Mouse (Mus musculus): ENCODE data around the gene Nudt5. TPM values are rescaled to one million over a fixed set of nuclear protein-coding genes. Genes with fewer than 3 reads are reported as not detected.

Nudt5 gene
- polyA plus RNA-seq, 1 experiment from 2014 or later, result 82.2 TPM

DNA sequence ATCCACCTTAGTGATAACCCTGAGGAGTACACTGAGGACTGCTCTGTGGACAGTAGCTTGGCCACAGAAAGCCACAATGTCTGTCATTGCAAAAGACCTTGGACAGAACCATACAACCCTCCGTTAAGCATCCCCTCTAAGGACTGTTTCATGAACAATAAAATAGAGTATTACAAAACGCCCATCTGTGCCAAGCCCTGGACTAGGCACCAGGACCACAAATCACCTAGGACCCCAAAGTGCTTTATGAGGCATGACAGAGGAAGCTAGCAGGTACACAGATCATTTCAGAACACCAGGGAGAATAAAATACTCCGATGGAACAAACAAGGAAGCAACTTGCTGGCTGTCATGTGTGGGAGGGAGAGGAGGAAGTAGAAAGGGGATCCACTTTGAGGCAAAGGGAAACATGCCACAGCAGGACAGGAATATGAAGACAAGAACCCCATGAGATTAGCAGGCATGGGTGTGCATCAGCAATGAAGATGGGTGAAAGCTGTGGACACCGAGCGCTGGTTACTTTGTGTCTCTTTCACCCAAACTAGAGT lies 33.5 kb upstream of the Nudt5 start:
- Histone ChIP-seq H3K27me3 (ENCODE audit: control insufficient read depth, insufficient read depth, low read length) (no peaks in the 10 kb centered on the region), H3K4me2 (ENCODE audit: low read depth) (no peak overlapping the region), H3K9me3 (ENCODE audit: control insufficient read depth, low read length) (no peaks in the 10 kb centered on the region), H3K4me3 (ENCODE audit: low read depth, low read length) (no peak overlapping the region), H3K9ac (ENCODE audit: low read length) (no peak overlapping the region), H3K36me3 (ENCODE audit: control insufficient read depth, insufficient read depth, low read length) (peaks cover 9% of the 10 kb centered on the region), H3K4me1 (ENCODE audit: control insufficient read depth, insufficient read depth, low read length) (no peaks in the 10 kb centered on the region), H3K27ac (ENCODE audit: low read depth, low read length) (no peak overlapping the region)
- no peak for ATAC-seq (ENCODE audit: insufficient read depth, low FRiP score, low TSS enrichment)
- DNase-seq (ENCODE audit: low spot score), result no peak
- WGBS, result 91% methylated on average over 5 of the region's 5 CpGs

DNA sequence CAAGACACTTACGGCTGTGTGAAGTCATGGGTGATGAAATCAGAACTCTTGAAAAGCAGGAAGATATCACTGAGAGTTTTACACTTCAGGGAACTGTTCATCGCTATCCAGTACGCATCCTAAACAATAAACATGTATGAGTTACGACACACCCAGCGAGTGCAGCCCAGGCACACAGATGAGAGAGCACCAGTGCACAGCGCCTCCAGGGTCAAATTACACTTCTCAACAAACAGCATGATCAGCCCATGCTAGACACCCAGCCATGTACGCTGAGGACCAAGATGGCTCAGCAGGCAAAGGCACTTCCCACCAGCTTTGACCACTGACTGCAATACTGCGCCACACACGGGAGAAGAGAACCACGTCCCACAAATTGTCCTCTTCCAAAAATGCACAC lies 23.6 kb upstream of the Nudt5 start:
- WGBS, result 88% methylated on average over 10 of the region's 10 CpGs
- Histone ChIP-seq H3K4me2 (ENCODE audit: low read depth) (no peak overlapping the region), H3K27me3 (ENCODE audit: control insufficient read depth, insufficient read depth, low read length) (no peaks in the 10 kb centered on the region), H3K9ac (ENCODE audit: low read length) (no peak overlapping the region), H3K4me3 (ENCODE audit: low read depth, low read length) (no peak overlapping the region), H3K9me3 (ENCODE audit: control insufficient read depth, low read length) (no peaks in the 10 kb centered on the region), H3K27ac (ENCODE audit: low read depth, low read length) (no peak overlapping the region), H3K4me1 (ENCODE audit: control insufficient read depth, insufficient read depth, low read length) (no peaks in the 10 kb centered on the region), H3K36me3 (ENCODE audit: control insufficient read depth, insufficient read depth, low read length) (peaks cover 12% of the 10 kb centered on the region)
- no peak for DNase-seq (ENCODE audit: low spot score)
- ATAC-seq (ENCODE audit: insufficient read depth, low FRiP score, low TSS enrichment), result no peak

DNA sequence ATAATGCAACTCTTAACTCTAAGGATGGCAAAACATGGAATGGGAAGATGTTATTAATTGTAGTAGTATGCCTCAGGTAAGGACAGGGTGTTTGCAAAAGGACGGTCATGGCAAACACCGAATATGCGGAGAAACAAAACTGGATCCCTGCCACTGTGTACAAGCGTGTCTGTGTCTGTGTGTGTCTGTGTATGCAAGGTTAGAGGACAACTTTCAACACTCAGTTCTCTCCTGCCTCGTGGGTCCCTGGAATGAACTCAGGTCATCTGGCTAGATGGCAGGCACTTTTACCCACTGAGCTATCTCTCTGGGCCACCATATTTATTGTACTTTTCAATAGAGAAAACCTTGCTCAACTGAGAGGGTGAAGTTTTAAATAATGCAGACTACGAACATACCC lies 22.4 kb upstream of the Nudt5 start:
- H3K4me2 ChIP-seq (ENCODE audit: low read depth), result no peak overlapping the region
- H3K27me3 ChIP-seq (ENCODE audit: control insufficient read depth, insufficient read depth, low read length), result no peaks in the 10 kb centered on the region
- H3K36me3 ChIP-seq (ENCODE audit: control insufficient read depth, insufficient read depth, low read length), result peaks cover 12% of the 10 kb centered on the region
- DNase-seq (ENCODE audit: low spot score), result no peak
- H3K27ac ChIP-seq (ENCODE audit: low read depth, low read length), result no peak overlapping the region
- no peaks in the 10 kb centered on the region for H3K9me3 ChIP-seq (ENCODE audit: control insufficient read depth, low read length)
- no peak overlapping the region for H3K4me3 ChIP-seq (ENCODE audit: low read depth, low read length)
- no peak overlapping the region for H3K9ac ChIP-seq (ENCODE audit: low read length)
- WGBS, result 93% methylated on average over 6 of the region's 6 CpGs
- H3K4me1 ChIP-seq (ENCODE audit: control insufficient read depth, insufficient read depth, low read length), result no peaks in the 10 kb centered on the region
- no peak for ATAC-seq (ENCODE audit: insufficient read depth, low FRiP score, low TSS enrichment)

DNA sequence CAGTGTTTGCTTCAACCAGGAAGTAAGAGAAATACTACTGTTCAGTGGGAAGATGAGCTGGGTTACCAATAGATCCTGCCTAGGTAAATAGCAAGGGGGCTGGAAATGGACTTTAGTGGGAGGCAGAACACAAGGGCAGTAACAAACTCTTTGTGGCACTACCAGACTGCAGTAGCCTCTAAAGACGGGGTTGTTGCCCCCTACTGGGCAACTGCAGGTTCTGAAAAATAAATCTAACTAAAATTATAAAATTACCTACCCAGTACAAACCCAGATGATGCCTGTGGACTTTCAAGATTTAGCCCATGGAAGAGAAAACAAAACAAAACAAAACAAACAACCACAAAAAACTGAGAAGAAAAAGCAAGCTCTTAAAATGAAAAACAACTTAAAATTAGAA lies 20.6 kb upstream of the Nudt5 start:
- WGBS, result 15% methylated on average over 1 of the region's 1 CpGs
- no peak overlapping the region for H3K27ac ChIP-seq (ENCODE audit: low read depth, low read length)
- H3K4me2 ChIP-seq (ENCODE audit: low read depth), result no peak overlapping the region
- ATAC-seq (ENCODE audit: insufficient read depth, low FRiP score, low TSS enrichment), result no peak
- DNase-seq (ENCODE audit: low spot score), result no peak
- peaks cover 7% of the 10 kb centered on the region for H3K36me3 ChIP-seq (ENCODE audit: control insufficient read depth, insufficient read depth, low read length)
- no peaks in the 10 kb centered on the region for H3K9me3 ChIP-seq (ENCODE audit: control insufficient read depth, low read length)
- no peak overlapping the region for H3K9ac ChIP-seq (ENCODE audit: low read length)
- H3K4me3 ChIP-seq (ENCODE audit: low read depth, low read length), result no peak overlapping the region
- H3K27me3 ChIP-seq (ENCODE audit: control insufficient read depth, insufficient read depth, low read length), result no peaks in the 10 kb centered on the region
- no peaks in the 10 kb centered on the region for H3K4me1 ChIP-seq (ENCODE audit: control insufficient read depth, insufficient read depth, low read length)

DNA sequence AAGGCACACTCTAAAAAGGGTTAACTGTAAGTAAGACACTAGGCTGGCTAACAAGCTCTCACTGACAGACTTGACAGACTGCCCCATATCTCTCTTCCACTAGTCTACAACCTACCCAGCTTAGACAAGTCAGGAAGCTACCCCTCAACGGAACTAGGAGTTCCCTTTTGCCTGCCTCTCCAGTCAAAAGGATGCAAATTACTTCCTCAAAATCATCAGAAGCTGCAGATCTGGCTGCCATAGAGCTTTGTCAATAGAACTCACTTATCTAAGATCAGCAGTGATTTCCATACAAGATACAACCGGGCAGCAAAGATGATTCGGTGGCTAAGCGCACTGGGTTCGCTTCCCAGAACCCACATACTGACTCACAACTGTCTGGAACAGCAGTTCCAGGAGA lies 20.1 kb upstream of the Nudt5 start:
- H3K27ac ChIP-seq (ENCODE audit: low read depth, low read length), result no peak overlapping the region
- no peak for ATAC-seq (ENCODE audit: insufficient read depth, low FRiP score, low TSS enrichment)
- no peak overlapping the region for H3K4me2 ChIP-seq (ENCODE audit: low read depth)
- H3K27me3 ChIP-seq (ENCODE audit: control insufficient read depth, insufficient read depth, low read length), result no peaks in the 10 kb centered on the region
- no peaks in the 10 kb centered on the region for H3K4me1 ChIP-seq (ENCODE audit: control insufficient read depth, insufficient read depth, low read length)
- no peak for DNase-seq (ENCODE audit: low spot score)
- H3K36me3 ChIP-seq (ENCODE audit: control insufficient read depth, insufficient read depth, low read length), result peaks cover 6% of the 10 kb centered on the region
- no peaks in the 10 kb centered on the region for H3K9me3 ChIP-seq (ENCODE audit: control insufficient read depth, low read length)
- H3K9ac ChIP-seq (ENCODE audit: low read length), result no peak overlapping the region
- 90% methylated on average over 5 of the region's 5 CpGs for WGBS
- H3K4me3 ChIP-seq (ENCODE audit: low read depth, low read length), result no peak overlapping the region

DNA sequence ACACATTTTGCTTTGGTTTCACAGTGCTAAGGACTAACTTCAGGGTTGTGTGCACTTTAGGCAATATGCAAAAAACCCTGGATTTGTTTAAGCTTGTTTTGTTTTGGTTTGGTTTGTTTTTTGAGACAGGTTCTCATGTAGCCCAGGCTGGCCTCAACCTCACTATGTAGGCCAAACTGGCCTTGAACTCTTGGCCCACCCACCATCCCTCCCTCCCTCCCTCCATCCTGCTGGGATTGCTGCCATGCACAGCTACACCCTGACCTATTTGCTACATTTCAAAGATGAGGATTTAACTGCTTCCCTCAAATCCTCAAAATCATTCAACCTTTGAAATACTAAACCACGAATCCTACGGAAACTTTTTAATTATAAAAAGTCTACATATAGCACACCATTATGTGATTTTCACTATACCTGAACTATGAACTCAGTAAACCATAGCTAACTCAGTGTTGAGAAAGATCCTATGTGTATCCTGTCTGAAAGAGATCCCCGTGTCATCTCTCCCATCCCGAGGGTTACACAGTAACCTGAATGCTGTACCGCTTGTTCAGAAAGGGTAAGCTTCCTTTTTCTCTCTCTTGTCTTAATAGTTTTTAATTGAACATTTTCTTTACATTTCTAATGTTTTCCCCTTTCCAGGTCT lies 19.4 kb upstream of the Nudt5 start:
- no peaks in the 10 kb centered on the region for H3K4me1 ChIP-seq (ENCODE audit: control insufficient read depth, insufficient read depth, low read length)
- no peak overlapping the region for H3K4me2 ChIP-seq (ENCODE audit: low read depth)
- H3K4me3 ChIP-seq (ENCODE audit: low read depth, low read length), result no peak overlapping the region
- no peak overlapping the region for H3K27ac ChIP-seq (ENCODE audit: low read depth, low read length)
- no peak overlapping the region for H3K9ac ChIP-seq (ENCODE audit: low read length)
- ATAC-seq (ENCODE audit: insufficient read depth, low FRiP score, low TSS enrichment), result no peak
- no peaks in the 10 kb centered on the region for H3K9me3 ChIP-seq (ENCODE audit: control insufficient read depth, low read length)
- no peak for DNase-seq (ENCODE audit: low spot score)
- H3K27me3 ChIP-seq (ENCODE audit: control insufficient read depth, insufficient read depth, low read length), result no peaks in the 10 kb centered on the region
- 92% methylated on average over 5 of the region's 5 CpGs for WGBS
- H3K36me3 ChIP-seq (ENCODE audit: control insufficient read depth, insufficient read depth, low read length), result peaks cover 2% of the 10 kb centered on the region; the same call in 1 of the 2 replicates

DNA sequence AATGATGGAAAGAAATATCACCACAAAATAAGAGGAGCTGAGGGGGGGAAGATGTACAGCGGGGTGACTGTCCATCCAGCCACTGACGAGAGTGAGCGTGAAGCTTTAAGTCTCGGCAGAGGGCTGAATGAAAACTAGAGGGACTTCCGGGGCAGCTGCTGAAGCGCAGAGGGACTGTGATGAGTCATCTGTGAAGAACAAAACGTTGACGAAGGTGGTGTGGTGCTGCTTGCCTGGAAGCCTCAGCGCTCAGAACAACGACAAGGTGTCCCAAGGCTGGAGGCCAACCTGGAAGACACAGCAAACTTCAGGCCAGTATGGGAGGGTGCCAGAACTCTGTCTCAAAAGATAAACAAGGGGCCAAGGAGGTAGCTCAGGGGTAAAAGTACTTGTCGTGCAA lies 4.0 kb upstream of the Nudt5 start:
- H3K27me3 ChIP-seq (ENCODE audit: control insufficient read depth, insufficient read depth, low read length), result no peaks in the 10 kb centered on the region
- H3K4me3 ChIP-seq (ENCODE audit: low read depth, low read length), result no peak overlapping the region
- no peak for DNase-seq (ENCODE audit: low spot score)
- WGBS, result over 99% methylated on average over 11 of the region's 11 CpGs
- no peak overlapping the region for H3K9ac ChIP-seq (ENCODE audit: low read length)
- no peak for ATAC-seq (ENCODE audit: insufficient read depth, low FRiP score, low TSS enrichment)
- H3K4me1 ChIP-seq (ENCODE audit: control insufficient read depth, insufficient read depth, low read length), result no peaks in the 10 kb centered on the region
- no peak overlapping the region for H3K27ac ChIP-seq (ENCODE audit: low read depth, low read length)
- no peaks in the 10 kb centered on the region for H3K9me3 ChIP-seq (ENCODE audit: control insufficient read depth, low read length)
- peaks cover 16% of the 10 kb centered on the region for H3K36me3 ChIP-seq (ENCODE audit: control insufficient read depth, insufficient read depth, low read length)
- no peak overlapping the region for H3K4me2 ChIP-seq (ENCODE audit: low read depth)

DNA sequence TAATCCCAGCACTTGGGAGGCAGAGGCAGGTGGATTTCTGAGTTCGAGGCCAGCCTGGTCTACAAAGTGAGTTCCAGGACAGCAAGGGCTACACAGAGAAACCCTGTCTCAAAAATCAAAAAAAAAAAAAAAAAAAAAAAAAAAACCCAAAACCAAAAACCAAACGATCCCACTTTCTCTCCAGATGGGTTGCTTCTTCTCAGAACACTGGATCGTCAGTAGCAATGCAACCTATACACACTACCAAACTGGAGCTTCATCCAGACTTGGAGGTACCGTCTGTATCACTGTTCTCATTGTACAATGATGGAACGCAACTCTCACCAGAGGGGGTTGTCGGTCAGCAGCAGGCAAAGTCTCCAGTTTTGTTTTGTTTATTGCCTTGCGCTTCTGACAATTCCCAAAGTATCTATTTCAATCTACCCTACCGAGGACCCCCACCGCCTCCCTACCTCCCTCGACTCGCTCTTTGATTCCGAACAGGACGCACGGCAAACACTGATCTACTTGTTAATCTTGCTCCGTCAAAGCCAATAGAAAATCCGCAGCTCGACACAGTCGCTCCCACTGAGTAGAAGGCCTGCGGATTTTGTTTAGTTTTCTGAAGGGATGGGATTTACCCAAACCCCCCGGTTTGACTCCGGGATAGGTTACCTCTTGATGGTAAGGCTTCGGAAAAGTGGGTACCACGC lies 492 bp upstream of the Nudt5 start:
- Histone ChIP-seq H3K9ac (ENCODE audit: low read length) (peak overlapping the region; percentile 81), H3K4me2 (ENCODE audit: low read depth) (peak overlapping the region; percentile 57), H3K27ac (ENCODE audit: low read depth, low read length) (peak overlapping the region; percentile 15; the same call in 1 of the 2 replicates), H3K36me3 (ENCODE audit: control insufficient read depth, insufficient read depth, low read length) (peaks cover 12% of the 10 kb centered on the region), H3K4me3 (ENCODE audit: low read depth, low read length) (peak overlapping the region; percentile 66), H3K9me3 (ENCODE audit: control insufficient read depth, low read length) (no peaks in the 10 kb centered on the region), H3K4me1 (ENCODE audit: control insufficient read depth, insufficient read depth, low read length) (0 out of 2 replicates have a peak, but pooled peaks cover 2% of the 10 kb centered on the region), H3K27me3 (ENCODE audit: control insufficient read depth, insufficient read depth, low read length) (no peaks in the 10 kb centered on the region)
- ATAC-seq (ENCODE audit: insufficient read depth, low FRiP score, low TSS enrichment) (no peak; the same call in 1 of the 2 replicates), DNase-seq (ENCODE audit: low spot score) (no peak)
- WGBS, result 4% methylated on average over 23 of the region's 23 CpGs

DNA sequence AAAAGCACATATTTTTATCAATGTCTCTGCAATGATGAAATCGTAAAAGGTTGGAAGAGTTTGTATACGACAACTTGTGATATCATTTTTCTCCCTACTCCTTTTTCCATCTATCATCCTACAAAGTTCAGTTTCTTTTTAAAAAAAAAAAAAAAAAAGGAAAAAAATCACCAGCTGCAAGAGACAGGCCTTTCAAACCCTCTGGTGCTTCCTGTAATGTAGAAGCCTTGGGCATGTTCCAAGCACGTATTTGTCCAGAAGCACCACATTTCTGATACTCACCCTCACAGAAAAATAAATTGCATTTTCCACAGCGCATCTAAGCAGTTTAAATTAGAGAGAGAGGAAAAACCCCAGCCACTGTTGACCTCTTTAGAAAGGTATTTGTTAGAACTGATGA lies 1.0 kb downstream of the Nudt5 start:
- H3K4me2 ChIP-seq (ENCODE audit: low read depth), result peak overlapping the region; percentile 43
- ATAC-seq (ENCODE audit: insufficient read depth, low FRiP score, low TSS enrichment), result no peak
- peak overlapping the region; percentile 66 for H3K4me3 ChIP-seq (ENCODE audit: low read depth, low read length)
- peak overlapping the region; percentile 81 for H3K9ac ChIP-seq (ENCODE audit: low read length)
- no peaks in the 10 kb centered on the region for H3K9me3 ChIP-seq (ENCODE audit: control insufficient read depth, low read length)
- peaks cover 4% of the 10 kb centered on the region for H3K36me3 ChIP-seq (ENCODE audit: control insufficient read depth, insufficient read depth, low read length)
- DNase-seq (ENCODE audit: low spot score), result no peak
- no peaks in the 10 kb centered on the region for H3K27me3 ChIP-seq (ENCODE audit: control insufficient read depth, insufficient read depth, low read length)
- H3K27ac ChIP-seq (ENCODE audit: low read depth, low read length), result no peak overlapping the region
- 0 out of 2 replicates have a peak, but pooled peaks cover 2% of the 10 kb centered on the region for H3K4me1 ChIP-seq (ENCODE audit: control insufficient read depth, insufficient read depth, low read length)
- 40% methylated on average over 4 of the region's 4 CpGs for WGBS
